Mouse (Mus musculus) limb, embryonic 12.5 days (tissue): ENCODE results near the gene Trim10. TPM values are rescaled to one million over a fixed set of nuclear protein-coding genes. Genes with fewer than 3 reads are reported as not detected.

ENCODE experiments used
- ATAC-seq: fragments of 200-750 bp; cut with Nextera tagmentation; 2 replicates; pipeline ENCODE4 v1.8.0; 2017; ENCODE audit warnings: low read depth, moderate TSS enrichment; ENCODE audit not compliant: insufficient number of reproducible peaks, insufficient read depth, low FRiP score, low TSS enrichment
- H3K27ac ChIP-seq: fragments of 300-500 bp; sonication (generic); 2 replicates; pipeline ENCODE4 v1.5.1; 2016; ENCODE audit warnings: mild to moderate bottlenecking, moderate library complexity
- H3K27me3 ChIP-seq: fragments of 300-500 bp; sonication (generic); 2 replicates; pipeline ENCODE4 v1.6.1; 2016; ENCODE audit warnings: mild to moderate bottlenecking, moderate library complexity
- H3K36me3 ChIP-seq: fragments of 300-500 bp; sonication (generic); 2 replicates; pipeline ENCODE4 v1.6.1; 2016; ENCODE audit warnings: mild to moderate bottlenecking, moderate library complexity
- H3K4me1 ChIP-seq: fragments of 300-500 bp; sonication (generic); replicated peaks from 2 replicates; pipeline ENCODE4 v1.6.1; 2016
- H3K4me2 ChIP-seq: fragments of 300-500 bp; sonication (generic); 2 replicates; pipeline ENCODE4 v1.6.1; 2016; ENCODE audit warnings: mild to moderate bottlenecking, moderate library complexity
- H3K4me3 ChIP-seq: fragments of 300-500 bp; sonication (generic); replicated peaks from 2 replicates; pipeline ENCODE4 v1.5.1; 2016; ENCODE audit warnings: mild to moderate bottlenecking
- H3K9ac ChIP-seq: fragments of 300-500 bp; sonication (generic); replicated peaks from 2 replicates; pipeline ENCODE4 v1.6.1; 2016; ENCODE audit warnings: mild to moderate bottlenecking, moderate library complexity
- H3K9me3 ChIP-seq: fragments of 300-500 bp; sonication (generic); 2 replicates; pipeline ENCODE4 v1.6.1; 2016; ENCODE audit warnings: mild to moderate bottlenecking, moderate library complexity
- WGBS: fragments of 180-500 bp; shearing (Covaris S2); methylation state at CpG from one replicate; pipeline ENCODE4 v1.1.7; 2016; 5-methylcytosine and 5-hydroxymethylcytosine counted together
- polyA plus RNA-seq: library from polyadenylated mRNA; unstranded; fragments of >200 nt; fragmentation: Nextera tagmentation; extraction: Ambion mirVana; gene quantifications from 2 replicates; pipeline ENCODE4 v1.2.1, GENCODE M21; 2016

The Trim10 gene
- polyA plus RNA-seq, 1 experiment from 2014 or later = 5.8 TPM

- H3K27ac ChIP-seq = no peak overlapping the region
- no peaks in the 10 kb centered on the region for H3K4me1 ChIP-seq
- no peaks in the 10 kb centered on the region for H3K9me3 ChIP-seq
- no peak overlapping the region for H3K4me2 ChIP-seq
- H3K9ac ChIP-seq = no peak overlapping the region
- H3K4me3 ChIP-seq = no peak overlapping the region
- ATAC-seq = no peak
- H3K36me3 ChIP-seq = no peaks in the 10 kb centered on the region
- peaks cover 6% of the 10 kb centered on the region; the same call in 1 of the 2 replicates for H3K27me3 ChIP-seq
- 13% methylated on average over 2 of the region's 2 CpGs for WGBS
Observed at GRCm38 (mm10) chr17:36892362-36892761, 23.0 kb downstream of the Trim10 start.

- no peak overlapping the region for H3K4me3 ChIP-seq
- H3K27ac ChIP-seq = no peak overlapping the region
- peaks cover 6% of the 10 kb centered on the region; the same call in 1 of the 2 replicates for H3K27me3 ChIP-seq
- no peak overlapping the region for H3K9ac ChIP-seq
- no peaks in the 10 kb centered on the region for H3K36me3 ChIP-seq
- no peak for ATAC-seq
- no peaks in the 10 kb centered on the region for H3K4me1 ChIP-seq
- no peaks in the 10 kb centered on the region for H3K9me3 ChIP-seq
- WGBS = 73% methylated on average over 5 of the region's 5 CpGs
- no peak overlapping the region for H3K4me2 ChIP-seq
Observed at GRCm38 (mm10) chr17:36893387-36893786, 24.0 kb downstream of the Trim10 start.

GRCm38 (mm10) chr17:36896583-36896982 is 27.2 kb downstream of the Trim10 start:
- no peak for ATAC-seq
- H3K4me2 ChIP-seq = no peak overlapping the region
- H3K36me3 ChIP-seq = no peaks in the 10 kb centered on the region
- no peaks in the 10 kb centered on the region; the same call in 1 of the 2 replicates for H3K27me3 ChIP-seq
- no peaks in the 10 kb centered on the region for H3K4me1 ChIP-seq
- H3K9me3 ChIP-seq = no peaks in the 10 kb centered on the region
- 93% methylated on average over 1 of the region's 1 CpGs for WGBS
- no peak overlapping the region for H3K4me3 ChIP-seq
- no peak overlapping the region for H3K27ac ChIP-seq
- no peak overlapping the region for H3K9ac ChIP-seq

- no peaks in the 10 kb centered on the region for H3K36me3 ChIP-seq
- no peaks in the 10 kb centered on the region for H3K27me3 ChIP-seq
- no peak for ATAC-seq
- no peaks in the 10 kb centered on the region for H3K4me1 ChIP-seq
- no peak overlapping the region for H3K4me2 ChIP-seq
- no peaks in the 10 kb centered on the region for H3K9me3 ChIP-seq
- H3K4me3 ChIP-seq = no peak overlapping the region
- no peak overlapping the region for H3K9ac ChIP-seq
- no peak overlapping the region for H3K27ac ChIP-seq
Observed at GRCm38 (mm10) chr17:36897065-36897464, 27.7 kb downstream of the Trim10 start.

GRCm38 (mm10) chr17:36897552-36898205 is 28.3 kb downstream of the Trim10 start, which contains the start of gene Trim31:
Trim31 (plus strand) TSS chr17:36898118.
- H3K4me3 ChIP-seq = no peak within 1 kb of the TSS
- no peak within 1 kb of the TSS for H3K27ac ChIP-seq
- no peaks in the 10 kb centered on the region for H3K36me3 ChIP-seq
- no peaks in the 10 kb centered on the region for H3K9me3 ChIP-seq
- no peak within 1 kb of the TSS for H3K9ac ChIP-seq
- H3K27me3 ChIP-seq = no peaks in the 10 kb centered on the region
- no peak within 1 kb of the TSS for H3K4me2 ChIP-seq
- H3K4me1 ChIP-seq = no peaks in the 10 kb centered on the region
- WGBS = 63% methylated on average over 6 of the region's 6 CpGs
- no peak for ATAC-seq

- Histone ChIP-seq H3K27ac (no peak overlapping the region), H3K4me2 (no peak overlapping the region), H3K27me3 (no peaks in the 10 kb centered on the region), H3K9ac (no peak overlapping the region), H3K9me3 (no peaks in the 10 kb centered on the region), H3K4me3 (no peak overlapping the region), H3K36me3 (no peaks in the 10 kb centered on the region), H3K4me1 (no peaks in the 10 kb centered on the region)
- 77% methylated on average over 4 of the region's 4 CpGs for WGBS
- ATAC-seq = no peak
Observed at GRCm38 (mm10) chr17:36899376-36899775, 30.0 kb downstream of the Trim10 start.

- H3K27me3 ChIP-seq = no peaks in the 10 kb centered on the region
- no peaks in the 10 kb centered on the region for H3K4me1 ChIP-seq
- H3K27ac ChIP-seq = no peak overlapping the region
- H3K4me2 ChIP-seq = no peak overlapping the region
- WGBS = 77% methylated on average over 5 of the region's 5 CpGs
- ATAC-seq = no peak
- no peaks in the 10 kb centered on the region for H3K36me3 ChIP-seq
- no peak overlapping the region for H3K4me3 ChIP-seq
- H3K9me3 ChIP-seq = no peaks in the 10 kb centered on the region
- no peak overlapping the region for H3K9ac ChIP-seq
Observed at GRCm38 (mm10) chr17:36900001-36900400, 30.6 kb downstream of the Trim10 start.

- H3K36me3 ChIP-seq = no peaks in the 10 kb centered on the region
- no peak for ATAC-seq
- no peaks in the 10 kb centered on the region for H3K9me3 ChIP-seq
- H3K9ac ChIP-seq = no peak overlapping the region
- 34% methylated on average over 1 of the region's 1 CpGs for WGBS
- H3K27me3 ChIP-seq = no peaks in the 10 kb centered on the region
- H3K4me1 ChIP-seq = no peaks in the 10 kb centered on the region
- H3K4me2 ChIP-seq = no peak overlapping the region
- no peak overlapping the region for H3K4me3 ChIP-seq
- no peak overlapping the region for H3K27ac ChIP-seq
Observed at GRCm38 (mm10) chr17:36900691-36901090, 31.3 kb downstream of the Trim10 start.

- Histone ChIP-seq H3K9me3 (no peaks in the 10 kb centered on the region), H3K36me3 (no peaks in the 10 kb centered on the region), H3K4me3 (no peak overlapping the region), H3K4me1 (no peaks in the 10 kb centered on the region), H3K4me2 (no peak overlapping the region), H3K27me3 (no peaks in the 10 kb centered on the region), H3K27ac (no peak overlapping the region), H3K9ac (no peak overlapping the region)
- WGBS = 79% methylated on average over 3 of the region's 3 CpGs
- no peak for ATAC-seq
Observed at GRCm38 (mm10) chr17:36903651-36904050, 34.3 kb downstream of the Trim10 start.

GRCm38 (mm10) chr17:36908235-36908634 is 38.9 kb downstream of the Trim10 start:
- Histone ChIP-seq H3K4me1 (no peaks in the 10 kb centered on the region), H3K27ac (no peak overlapping the region), H3K27me3 (peaks cover 8% of the 10 kb centered on the region; the same call in 1 of the 2 replicates), H3K9ac (no peak overlapping the region), H3K4me3 (no peak overlapping the region), H3K36me3 (no peaks in the 10 kb centered on the region), H3K4me2 (no peak overlapping the region), H3K9me3 (no peaks in the 10 kb centered on the region)
- no peak for ATAC-seq
- 55% methylated on average over 1 of the region's 1 CpGs for WGBS

- Histone ChIP-seq H3K36me3 (no peaks in the 10 kb centered on the region), H3K27ac (no peak overlapping the region), H3K9me3 (no peaks in the 10 kb centered on the region), H3K27me3 (peaks cover 8% of the 10 kb centered on the region; the same call in 1 of the 2 replicates), H3K4me2 (no peak overlapping the region), H3K4me3 (no peak overlapping the region), H3K4me1 (no peaks in the 10 kb centered on the region), H3K9ac (no peak overlapping the region)
- 60% methylated on average over 4 of the region's 4 CpGs for WGBS
- no peak for ATAC-seq
Observed at GRCm38 (mm10) chr17:36909802-36910201, 40.4 kb downstream of the Trim10 start.

GRCm38 (mm10) chr17:36912031-36912430 is 42.7 kb downstream of the Trim10 start:
- Histone ChIP-seq H3K9ac (no peak overlapping the region), H3K4me2 (no peak overlapping the region), H3K4me1 (no peaks in the 10 kb centered on the region), H3K27me3 (peaks cover 8% of the 10 kb centered on the region; the same call in 1 of the 2 replicates), H3K9me3 (no peaks in the 10 kb centered on the region), H3K4me3 (no peak overlapping the region), H3K36me3 (no peaks in the 10 kb centered on the region), H3K27ac (no peak overlapping the region)
- 65% methylated on average over 2 of the region's 2 CpGs for WGBS
- ATAC-seq = no peak
